Mouse (Mus musculus) left cerebral cortex, postnatal 36 days (tissue): ENCODE measurements at regions not wholly inside any gene's neighbourhood (a gene's known extent, or its start where the extent isn't known, plus 50 kb on each side); places are given as distances from the start of the nearest gene placed in this dataset.

Experiments
- DNase-seq, 2 experiments: peaks; one replicate each; pipeline ENCODE4 v3.0.0; 2021 to 2022; ENCODE audit warnings: low spot score in 2 of 2, mixed read lengths in 1 of 2
- intact Hi-C: fragments of 180-260 bp; cut with DNase I; formaldehyde crosslinking; loops from one replicate; pipeline ENCODE4 v1.15.1; 2025

- DNase-seq = peak; percentile 56 to 75
- intact Hi-C loops = no loop called here
Observed at GRCm38 (mm10) chr5:27906550-27906949, 64.6 kb downstream of the Htr5a start.

- intact Hi-C loops = no loop called here
- no peak for DNase-seq
Observed at GRCm38 (mm10) chr5:27908329-27908960, 66.5 kb downstream of the Htr5a start.
